Mouse (Mus musculus) brain, embryonic 14.5 days (tissue): ENCODE results near the gene Rai2.

ENCODE experiments used
- CTCF ChIP-seq: fragments of 200-500 bp; IDR thresholded peaks from 2 replicates; pipeline ENCODE4 v1.5.1; 2012; ENCODE audit warnings: inconsistent platforms, mild to moderate bottlenecking, moderate library complexity, borderline replicate concordance; ENCODE audit not compliant: insufficient read depth, insufficient read length; ENCODE audit errors: extremely low read depth
- POLR2A ChIP-seq: fragments of 200-500 bp; IDR thresholded peaks from 2 replicates; pipeline ENCODE4 v1.6.1; 2012; ENCODE audit warnings: mild to moderate bottlenecking, inconsistent platforms, borderline replicate concordance; ENCODE audit not compliant: poor library complexity, insufficient read depth, insufficient read length, severe bottlenecking; ENCODE audit errors: extremely low read depth

DNA sequence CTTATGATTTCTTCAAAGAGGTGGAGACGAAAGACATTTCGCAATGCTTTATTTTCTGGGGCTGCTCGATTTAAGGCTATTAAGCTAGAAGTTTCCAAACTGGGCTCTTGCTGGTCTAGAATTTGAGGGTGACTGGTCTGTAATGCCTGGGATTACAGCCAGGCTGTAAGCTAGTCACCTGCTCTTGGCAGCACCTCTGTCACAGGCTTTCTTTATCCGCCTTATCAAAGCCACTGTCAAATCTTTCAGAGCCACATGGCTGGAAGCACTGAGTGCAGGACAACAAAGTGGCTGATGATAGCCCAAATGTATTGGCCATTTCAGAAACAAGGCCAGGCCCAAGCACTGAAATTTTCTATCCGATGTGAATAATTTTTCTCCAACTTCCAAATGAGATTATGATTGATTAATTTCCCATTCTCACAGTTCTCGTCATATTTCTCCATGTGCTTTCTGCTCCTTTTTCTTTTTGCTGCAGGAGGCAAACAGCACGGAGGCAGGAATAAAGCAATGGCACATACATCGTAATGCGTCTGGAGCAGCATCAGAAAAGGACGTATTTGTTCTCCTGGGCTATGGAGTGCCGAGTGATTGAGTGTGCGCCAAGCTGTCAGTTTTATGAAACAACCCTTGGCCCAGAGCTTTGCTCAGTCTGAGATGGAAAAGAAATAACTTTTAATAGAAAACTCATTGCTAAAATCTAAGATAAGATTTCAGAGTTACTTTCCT lies 16.9 kb downstream of the Rai2 start:
- TF ChIP-seq POLR2A (no peak), CTCF (no peak)
